ENCODE assay signal across 8 mouse cellular contexts in the genomic region with DNA sequence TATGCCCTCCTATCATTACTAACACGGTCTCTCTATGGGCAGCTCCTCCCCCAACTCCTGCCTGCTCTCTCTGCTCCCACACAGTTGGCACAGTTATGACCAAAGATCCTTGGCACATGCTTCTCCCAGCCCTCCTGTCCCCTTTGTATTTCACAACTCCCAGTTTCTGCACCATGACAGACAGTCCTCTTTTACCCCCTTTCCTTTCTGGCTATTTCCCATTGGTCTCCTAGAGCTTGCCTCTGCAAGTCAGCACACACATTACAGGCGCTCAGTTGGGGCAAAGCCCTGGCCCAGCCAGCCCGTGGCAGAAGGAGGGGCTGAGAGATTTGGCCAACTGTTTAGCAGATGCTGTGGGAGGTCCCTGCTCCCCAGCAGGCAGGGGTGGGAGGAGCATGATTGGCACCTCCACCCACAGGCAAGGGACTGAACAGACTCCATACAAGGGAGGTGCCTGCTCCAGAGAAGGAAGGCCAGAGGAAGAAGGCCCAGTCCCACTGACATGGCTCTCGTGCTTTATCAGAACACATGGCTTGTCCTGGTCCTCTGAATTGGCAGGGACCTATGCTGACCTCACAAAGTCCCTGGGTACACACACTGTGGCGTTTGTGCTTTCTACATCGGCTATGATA.
DNase-seq lines count a peak whose midpoint lies in the region; ATAC-seq and TF ChIP-seq lines count a peak whose summit lies in the region.

No protein-coding gene starts in this region.

- no peak for TF ChIP-seq CTCF in lung, adult 2 months (IDR thresholded peaks at IDR 0.05; ENCODE audit: insufficient read depth, low read length)

- H3K9ac ChIP-seq in embryonic facial prominence, embryonic 12.5 days, result no peak overlapping the region
- H3K9ac ChIP-seq in kidney, embryonic 15.5 days, result no peak overlapping the region
- no peak overlapping the region for H3K9ac ChIP-seq in limb, embryonic 14.5 days (ENCODE audit: low read depth, low read length, severe bottlenecking)
- no peak overlapping the region for H3K9ac ChIP-seq in midbrain, embryonic 16.5 days (ENCODE audit: low read depth, low read length)

- H3K27me3 ChIP-seq in embryonic facial prominence, embryonic 12.5 days, result no peaks in the 10 kb centered on the region
- no peaks in the 10 kb centered on the region; the same call in 1 of the 2 replicates for H3K27me3 ChIP-seq in heart, embryonic 10.5 days (ENCODE audit: insufficient read depth, poor library complexity, severe bottlenecking)
- H3K27me3 ChIP-seq in kidney, embryonic 15.5 days, result no peaks in the 10 kb centered on the region
- no peaks in the 10 kb centered on the region for H3K27me3 ChIP-seq in limb, embryonic 14.5 days (ENCODE audit: control insufficient read depth, insufficient read depth, low read length)
- H3K27me3 ChIP-seq in midbrain, embryonic 16.5 days (ENCODE audit: control insufficient read depth, insufficient read depth, low read depth, low read length), result no peaks in the 10 kb centered on the region

- DNase-seq in lung, adult 18-20 months, result peak; percentile 38 to 47
- DNase-seq in lung, adult 2 months, result no peak
- DNase-seq in heart, embryonic 10.5 days (ENCODE audit: low spot score), result no peak
- DNase-seq in limb, embryonic 14.5 days (ENCODE audit: low spot score), result peak; percentile 54
- DNase-seq in thymus, postnatal 36 days, result peak; percentile 7 to 32

- H3K4me1 ChIP-seq in lung, adult 2 months (ENCODE audit: control insufficient read depth, insufficient read depth, low read length), result peaks cover 11% of the 10 kb centered on the region
- H3K4me1 ChIP-seq in embryonic facial prominence, embryonic 12.5 days, result peaks cover 22% of the 10 kb centered on the region; the same call in 1 of the 2 replicates
- H3K4me1 ChIP-seq in heart, embryonic 10.5 days, result peaks cover 70% of the 10 kb centered on the region
- peaks cover 52% of the 10 kb centered on the region for H3K4me1 ChIP-seq in kidney, embryonic 15.5 days
- H3K4me1 ChIP-seq in limb, embryonic 14.5 days (ENCODE audit: control insufficient read depth, insufficient read depth, low read length), result peaks cover 8% of the 10 kb centered on the region
- peaks cover 20% of the 10 kb centered on the region for H3K4me1 ChIP-seq in midbrain, embryonic 16.5 days (ENCODE audit: control insufficient read depth, insufficient read depth, low read length)

- no peaks in the 10 kb centered on the region for H3K9me3 ChIP-seq in embryonic facial prominence, embryonic 12.5 days
- no peaks in the 10 kb centered on the region for H3K9me3 ChIP-seq in heart, embryonic 10.5 days
- no peaks in the 10 kb centered on the region for H3K9me3 ChIP-seq in kidney, embryonic 15.5 days (replicated peaks)
- no peaks in the 10 kb centered on the region; the same call in 1 of the 2 replicates for H3K9me3 ChIP-seq in limb, embryonic 14.5 days (ENCODE audit: control insufficient read depth, low read length)
- no peaks in the 10 kb centered on the region for H3K9me3 ChIP-seq in midbrain, embryonic 16.5 days (replicated peaks; ENCODE audit: control insufficient read depth, low read length, poor library complexity, severe bottlenecking)

- H3K27ac ChIP-seq in embryonic facial prominence, embryonic 12.5 days, result peak overlapping the region; percentile 43; the same call in 1 of the 2 replicates
- H3K27ac ChIP-seq in heart, embryonic 10.5 days, result peak overlapping the region; percentile 83
- 0 out of 2 replicates have a peak overlapping the region, but pooled peaks have one; percentile 10 for H3K27ac ChIP-seq in kidney, embryonic 15.5 days
- no peak overlapping the region for H3K27ac ChIP-seq in limb, embryonic 14.5 days (replicated peaks; ENCODE audit: low read depth, low read length)
- no peak overlapping the region for H3K27ac ChIP-seq in midbrain, embryonic 16.5 days (ENCODE audit: low read length)

- no peak overlapping the region for H3K4me3 ChIP-seq in lung, adult 2 months (replicated peaks; ENCODE audit: extremely low read depth, low read depth, low read length)
- no peak overlapping the region for H3K4me3 ChIP-seq in embryonic facial prominence, embryonic 12.5 days
- no peak overlapping the region for H3K4me3 ChIP-seq in heart, embryonic 10.5 days
- no peak overlapping the region for H3K4me3 ChIP-seq in kidney, embryonic 15.5 days (replicated peaks)
- no peak overlapping the region for H3K4me3 ChIP-seq in limb, embryonic 14.5 days (replicated peaks; ENCODE audit: low read length)
- H3K4me3 ChIP-seq in midbrain, embryonic 16.5 days (ENCODE audit: low read depth, low read length), result no peak overlapping the region

- no peak overlapping the region for H3K4me2 ChIP-seq in embryonic facial prominence, embryonic 12.5 days (replicated peaks)
- H3K4me2 ChIP-seq in kidney, embryonic 15.5 days, result no peak overlapping the region
- no peak overlapping the region for H3K4me2 ChIP-seq in limb, embryonic 14.5 days (replicated peaks; ENCODE audit: low read depth, low read length, severe bottlenecking)
- no peak overlapping the region for H3K4me2 ChIP-seq in midbrain, embryonic 16.5 days (ENCODE audit: low read length)

- TF ChIP-seq POLR2A in lung, adult 2 months (IDR thresholded peaks at IDR 0.05; ENCODE audit: borderline replicate concordance, extremely low read depth, low read depth, low read length), result no peak
- no peak for TF ChIP-seq POLR2A in limb, embryonic 14.5 days (IDR thresholded peaks at IDR 0.05; ENCODE audit: borderline replicate concordance, extremely low read depth, insufficient read depth, insufficient read length)

- peak; percentile 58; the same call in 1 of the 2 replicates for ATAC-seq in embryonic facial prominence, embryonic 12.5 days (ENCODE audit: insufficient number of reproducible peaks, insufficient read depth, low FRiP score, low TSS enrichment)
- ATAC-seq in kidney, embryonic 15.5 days (replicated peaks; ENCODE audit: low FRiP score), result no peak; the same call in 1 of the 2 replicates
- peak; percentile 89 for ATAC-seq in limb, embryonic 14.5 days (ENCODE audit: low FRiP score, low read depth)
- peak; percentile 59 for ATAC-seq in midbrain, embryonic 16.5 days

- H3K36me3 ChIP-seq in embryonic facial prominence, embryonic 12.5 days, result no peaks in the 10 kb centered on the region
- H3K36me3 ChIP-seq in heart, embryonic 10.5 days, result no peaks in the 10 kb centered on the region
- H3K36me3 ChIP-seq in kidney, embryonic 15.5 days, result no peaks in the 10 kb centered on the region
- H3K36me3 ChIP-seq in limb, embryonic 14.5 days (ENCODE audit: control insufficient read depth, insufficient read depth, low read length), result no peaks in the 10 kb centered on the region
- H3K36me3 ChIP-seq in midbrain, embryonic 16.5 days (ENCODE audit: control insufficient read depth, insufficient read depth, low read length), result no peaks in the 10 kb centered on the region

- WGBS in lung, adult 2 months, result 31% methylated on average over 6 of the region's 6 CpGs
- 25% methylated on average over 6 of the region's 6 CpGs for WGBS in embryonic facial prominence, embryonic 12.5 days
- WGBS in heart, embryonic 10.5 days, result 27% methylated on average over 6 of the region's 6 CpGs
- 44% methylated on average over 6 of the region's 6 CpGs for WGBS in kidney, embryonic 15.5 days
- 26% methylated on average over 6 of the region's 6 CpGs for WGBS in limb, embryonic 14.5 days
- 14% methylated on average over 6 of the region's 6 CpGs for WGBS in midbrain, embryonic 16.5 days

Comparison
In these comparisons a context has a peak if more than half of its experiments do, and no peak if none do; other contexts are left out.
1. DNase-seq: peak in lung, adult 18-20 months (2 of 2), limb, embryonic 14.5 days (single experiment) and thymus, postnatal 36 days (2 of 2); none in lung, adult 2 months (single experiment) and heart, embryonic 10.5 days (single experiment).
2. H3K27ac ChIP-seq: peak in embryonic facial prominence, embryonic 12.5 days (single experiment), heart, embryonic 10.5 days (single experiment) and kidney, embryonic 15.5 days (single experiment); none in limb, embryonic 14.5 days (single experiment) and midbrain, embryonic 16.5 days (single experiment).